Mouse (Mus musculus) frontal cortex, adult (tissue): ENCODE measurements at regions not wholly inside any gene's neighbourhood (a gene's known extent, or its start where the extent isn't known, plus 50 kb on each side); places are given as distances from the start of the nearest gene placed in this dataset.
A peak's percentile ranks its signal among the peaks of the same experiment; 100 is the strongest.

Experiments
- ATAC-seq: cut with Nextera tagmentation; 2 replicates; pipeline ENCODE4 v1.9.2; 2017; ENCODE audit warnings: mild to moderate bottlenecking, moderate library complexity, mixed read lengths; ENCODE audit not compliant: low TSS enrichment

- ATAC-seq = no peak
Measured at GRCm38 (mm10) chr10:9569277-9569676, 105.7 kb downstream of the Samd5 start.

GRCm38 (mm10) chr10:9557517-9558065 lies 117.4 kb downstream of the Samd5 start:
- peak; percentile 38 for ATAC-seq

- peak; percentile 86 for ATAC-seq
Measured at GRCm38 (mm10) chr10:9557092-9557491, 117.9 kb downstream of the Samd5 start.

- ATAC-seq = no peak
Measured at GRCm38 (mm10) chr10:9553946-9554345, 121.1 kb downstream of the Samd5 start.

GRCm38 (mm10) chr10:9549913-9550709 lies 124.9 kb downstream of the Samd5 start:
- peak; percentile 65 for ATAC-seq

- no peak for ATAC-seq
Measured at GRCm38 (mm10) chr10:9545807-9546206, 129.2 kb downstream of the Samd5 start.

GRCm38 (mm10) chr10:9544041-9544786 lies 130.8 kb downstream of the Samd5 start:
- no peak for ATAC-seq

GRCm38 (mm10) chr10:9541579-9541978 lies 133.4 kb downstream of the Samd5 start:
- no peak for ATAC-seq

GRCm38 (mm10) chr10:9537686-9538085 lies 137.3 kb downstream of the Samd5 start:
- no peak for ATAC-seq

GRCm38 (mm10) chr10:9534552-9534951 lies 140.5 kb downstream of the Samd5 start:
- no peak for ATAC-seq

GRCm38 (mm10) chr10:9533283-9533682 lies 141.7 kb downstream of the Samd5 start:
- no peak for ATAC-seq

- ATAC-seq = no peak
Measured at GRCm38 (mm10) chr10:9531931-9532330, 143.1 kb downstream of the Samd5 start.

GRCm38 (mm10) chr10:9529408-9529807 lies 145.6 kb downstream of the Samd5 start:
- no peak for ATAC-seq

- no peak for ATAC-seq
Measured at GRCm38 (mm10) chr10:9528066-9528465, 146.9 kb downstream of the Samd5 start.

- no peak for ATAC-seq
Measured at GRCm38 (mm10) chr10:9509764-9510390, 165.1 kb downstream of the Samd5 start.

GRCm38 (mm10) chr10:9509092-9509671 lies 165.8 kb downstream of the Samd5 start:
- ATAC-seq = no peak

- no peak for ATAC-seq
Measured at GRCm38 (mm10) chr10:9503569-9504493, 171.2 kb downstream of the Samd5 start.

GRCm38 (mm10) chr10:9498550-9498949 lies 176.5 kb downstream of the Samd5 start:
- ATAC-seq = no peak

- ATAC-seq = no peak
Measured at GRCm38 (mm10) chr10:9497021-9497420, 178.0 kb downstream of the Samd5 start.

- no peak for ATAC-seq
Measured at GRCm38 (mm10) chr10:9495143-9495651, 179.8 kb downstream of the Samd5 start.

- ATAC-seq = no peak
Measured at GRCm38 (mm10) chr10:9490416-9490815, 184.6 kb downstream of the Samd5 start.
